Mouse (Mus musculus) left cerebral cortex, postnatal 36 days (tissue): ENCODE measurements around the gene Tnfrsf23. TPM values are rescaled to one million over a fixed set of nuclear protein-coding genes. Genes with fewer than 3 reads are reported as not detected.

Source experiments
- DNase-seq, 2 experiments: peaks; one replicate each; pipeline ENCODE4 v3.0.0; 2021 to 2022; ENCODE audit warnings: low spot score in 2 of 2, mixed read lengths in 1 of 2
- intact Hi-C: fragments of 180-260 bp; cut with DNase I; formaldehyde crosslinking; loops from one replicate; pipeline ENCODE4 v1.15.1; 2025
- total RNA-seq, 2 experiments: library from RNA; stranded (reverse); gene quantifications; 2 replicates each; pipeline ENCODE4 v1.2.3; 2021

The Tnfrsf23 gene
- 1 to 10 TPM in 1 of 2 experiments, under 1 TPM in 1; 0.86 to 1.6 TPM for total RNA-seq

DNA sequence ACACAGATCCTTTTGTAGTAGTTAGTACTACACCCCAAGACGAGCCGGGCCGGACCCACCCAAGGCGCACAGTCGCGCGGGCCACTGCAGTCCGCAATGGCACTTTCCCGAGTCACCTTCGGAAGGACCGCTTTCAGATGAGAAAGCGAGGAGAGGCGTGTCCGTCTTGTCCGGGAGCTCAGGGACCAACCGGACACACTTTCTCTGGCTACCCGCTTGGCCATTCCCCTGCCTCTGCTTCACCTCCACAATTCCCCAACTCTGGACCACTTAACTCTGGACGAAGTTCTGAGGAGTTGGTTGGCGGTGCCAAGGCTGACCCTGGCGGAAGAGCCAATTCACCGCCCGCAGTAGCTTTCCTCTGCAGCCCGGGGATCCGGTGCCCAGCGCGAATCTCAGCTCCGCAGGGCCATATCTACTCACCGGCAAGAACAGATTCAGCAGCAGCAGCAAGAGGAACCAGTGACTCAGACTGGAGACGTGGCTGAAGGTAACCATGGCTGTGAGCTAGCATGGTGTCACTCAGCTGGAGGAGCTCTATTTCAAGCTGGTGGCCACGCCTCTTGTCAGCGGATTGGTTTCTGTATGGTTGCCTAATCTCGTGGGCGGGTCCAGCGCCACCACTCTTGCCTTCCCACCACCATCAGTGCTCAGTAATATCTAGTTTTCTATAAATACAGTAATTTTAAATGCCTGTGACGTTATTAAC is at the start of gene Tnfrsf23:
Gene Tnfrsf23 (minus strand): TSS at position 514 of the 709 bp plus-strand sequence.
- intact Hi-C loops: no loop called here
- DNase-seq: peak; percentile 61 to 71

- peak in 1 of 2 experiments; percentile 42 for DNase-seq
- intact Hi-C loops: no loop called here
Measured at GRCm38 (mm10) chr7:143733746-143734145, 48.1 kb upstream of the Tnfrsf23 start.

- no peak for DNase-seq
- intact Hi-C loops: no loop called here
Measured at GRCm38 (mm10) chr7:143729886-143730285, 44.2 kb upstream of the Tnfrsf23 start.

DNA sequence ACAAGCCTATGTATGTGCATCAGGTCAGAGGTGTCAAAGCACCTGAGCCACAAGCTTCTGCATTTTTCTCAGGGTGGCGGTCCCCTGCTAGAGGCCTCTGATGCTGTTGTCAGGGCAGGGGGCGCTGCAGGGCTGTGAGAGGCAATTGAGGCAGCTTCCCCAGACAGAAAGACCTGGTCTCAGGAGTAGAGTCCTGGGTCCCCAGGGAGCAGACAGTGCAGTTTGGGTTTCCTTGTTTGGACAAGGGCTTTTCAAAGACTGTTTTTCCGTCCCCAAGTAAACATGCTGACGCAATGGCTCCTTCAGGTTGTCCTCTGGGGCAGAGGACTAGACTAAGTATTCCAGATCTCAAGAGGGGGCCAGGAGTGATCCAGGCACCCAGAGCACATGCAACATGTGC is 40.7 kb upstream of the Tnfrsf23 start:
- DNase-seq: no peak
- intact Hi-C loops: no loop called here

- intact Hi-C loops: no loop called here
- no peak for DNase-seq
Measured at GRCm38 (mm10) chr7:143723841-143724240, 38.2 kb upstream of the Tnfrsf23 start.

DNA sequence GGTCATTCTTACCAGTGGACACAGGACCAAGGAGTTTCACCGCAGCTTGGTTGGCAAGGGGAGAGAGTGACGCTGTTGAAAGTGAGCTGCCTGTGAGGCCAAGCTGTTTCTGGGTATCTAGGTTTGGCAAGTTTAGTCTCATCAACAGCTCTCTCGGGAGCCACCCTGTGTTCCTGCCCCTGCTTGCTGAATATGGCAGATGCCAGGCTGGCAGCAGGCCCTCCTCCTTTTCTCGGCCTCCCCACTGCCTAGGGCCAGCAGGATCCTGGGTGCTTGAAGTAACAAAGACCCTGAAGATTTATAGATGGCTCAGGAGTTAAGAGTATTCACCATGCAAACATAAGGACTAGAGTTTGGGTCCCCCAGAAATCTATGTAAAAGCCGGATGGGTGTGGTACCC is 37.0 kb upstream of the Tnfrsf23 start:
- peak in 1 of 2 experiments; percentile 24 for DNase-seq
- intact Hi-C loops: no loop called here

DNA sequence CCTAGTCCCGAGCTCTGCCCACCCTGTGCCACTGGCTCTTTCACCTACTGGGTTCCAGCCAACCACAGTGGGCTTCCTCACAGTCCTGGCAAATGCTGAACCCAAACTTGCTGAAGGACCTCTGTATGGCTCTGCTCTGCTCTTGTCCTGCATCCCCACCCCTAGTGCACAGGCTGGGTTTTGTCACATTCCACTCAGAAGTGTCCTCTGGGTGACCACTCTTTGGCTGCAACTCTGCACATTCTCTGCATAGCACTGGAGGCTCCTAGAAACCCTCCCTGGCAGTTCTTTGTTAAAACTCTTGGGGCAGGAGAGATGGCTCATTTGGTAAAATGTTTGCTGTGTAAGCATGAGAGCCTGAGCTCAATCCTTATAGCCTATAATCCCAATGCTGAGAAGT is 32.1 kb upstream of the Tnfrsf23 start:
- no peak for DNase-seq
- intact Hi-C loops: no loop called here

GRCm38 (mm10) chr7:143713421-143713820 is 27.7 kb upstream of the Tnfrsf23 start:
- intact Hi-C loops: no loop called here
- DNase-seq: no peak

- intact Hi-C loops: no loop called here
- DNase-seq: no peak
Measured at GRCm38 (mm10) chr7:143712771-143713348, 27.2 kb upstream of the Tnfrsf23 start.

GRCm38 (mm10) chr7:143712023-143712422 is 26.4 kb upstream of the Tnfrsf23 start:
- intact Hi-C loops: no loop called here
- no peak for DNase-seq

GRCm38 (mm10) chr7:143711381-143711780 is 25.7 kb upstream of the Tnfrsf23 start:
- intact Hi-C loops: no loop called here
- DNase-seq: no peak

- DNase-seq: no peak
- intact Hi-C loops: no loop called here
Measured at GRCm38 (mm10) chr7:143709395-143709794, 23.7 kb upstream of the Tnfrsf23 start.

DNA sequence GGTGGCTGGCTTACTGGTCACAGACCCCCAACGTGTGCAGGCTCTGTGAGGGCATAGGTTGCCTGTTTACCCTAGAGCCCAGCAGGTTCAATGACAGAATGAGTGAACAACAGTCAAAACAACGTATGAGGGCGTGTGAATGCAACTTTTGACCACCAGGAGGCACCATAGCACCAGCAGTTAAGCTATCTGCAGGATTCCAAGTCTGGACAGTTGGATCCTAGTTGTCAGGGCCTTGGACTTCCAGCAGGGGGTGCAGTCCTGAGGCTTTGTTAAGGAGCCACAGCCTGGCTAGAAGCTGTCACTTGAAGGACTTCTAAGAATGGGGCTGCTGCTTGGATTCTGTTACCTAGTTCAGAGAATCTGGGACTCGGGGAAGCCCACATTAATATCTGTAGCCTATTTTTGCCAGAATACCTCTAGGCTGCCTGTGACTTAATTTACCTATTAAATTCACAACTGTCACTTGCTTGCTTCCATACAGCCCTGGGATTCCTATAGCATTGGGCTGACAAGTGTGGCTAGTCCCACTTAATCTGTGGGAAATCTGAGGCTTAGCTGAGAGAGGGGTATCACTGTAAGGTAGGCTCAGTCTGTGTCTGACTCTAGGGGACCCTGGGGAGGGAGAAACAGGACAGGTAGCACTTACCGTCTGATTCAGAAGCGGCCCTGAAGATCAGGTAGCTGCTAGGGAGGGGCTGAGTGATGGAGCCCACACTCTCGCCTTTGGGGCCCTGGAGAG is 21.2 kb upstream of the Tnfrsf23 start:
- peak; percentile 82 to 89 for DNase-seq
- intact Hi-C loops: loop anchor here (1.0 to 2.0 kb wide), 2 partner anchors 41 to 56 kb away; no protein-coding TSS in a partner anchor

DNA sequence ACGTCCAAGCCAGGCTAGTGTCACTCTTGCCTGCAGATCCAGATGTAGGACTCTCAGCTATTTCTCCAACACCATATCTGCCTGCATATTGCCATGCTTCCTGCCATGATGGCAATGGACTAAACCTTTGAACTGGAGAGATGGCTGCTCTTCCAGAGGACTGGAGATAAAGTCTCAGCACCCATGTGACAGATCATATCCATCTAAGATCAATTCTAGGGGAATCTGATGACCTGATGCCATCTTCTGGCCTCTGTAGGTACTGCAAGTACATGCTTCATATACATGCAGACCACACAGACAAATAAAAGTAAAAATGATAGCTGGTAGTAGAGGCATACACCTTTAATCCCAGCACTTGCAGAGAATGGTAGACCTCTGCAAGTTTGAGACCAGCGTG is 10.5 kb upstream of the Tnfrsf23 start:
- no peak for DNase-seq
- intact Hi-C loops: loop anchor here (5.0 kb wide), 1 partner anchor 114 kb away; no protein-coding TSS in a partner anchor

DNA sequence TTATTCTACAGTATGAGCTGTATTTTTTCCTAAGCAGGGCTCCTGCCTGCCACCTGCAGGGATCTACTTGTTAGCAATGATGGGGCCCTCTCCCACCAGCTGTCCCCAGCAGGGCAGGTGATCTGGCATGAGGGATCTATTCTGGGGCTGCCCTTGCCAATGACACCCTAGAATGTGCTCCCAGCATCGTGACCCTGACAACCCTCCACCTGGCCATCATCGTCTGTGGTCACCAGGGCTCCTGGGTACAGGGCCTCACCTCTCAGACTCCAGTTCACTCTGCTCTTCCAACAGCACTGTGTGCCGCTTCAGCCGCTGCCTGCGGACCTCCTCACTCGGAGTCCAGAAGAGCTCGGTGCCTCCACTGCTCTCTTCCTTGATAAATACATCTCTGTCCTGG is 8.9 kb upstream of the Tnfrsf23 start:
- intact Hi-C loops: no loop called here
- no peak for DNase-seq

GRCm38 (mm10) chr7:143692746-143693510 is 7.3 kb upstream of the Tnfrsf23 start:
- intact Hi-C loops: no loop called here
- DNase-seq: no peak

- no peak for DNase-seq
- intact Hi-C loops: no loop called here
Measured at GRCm38 (mm10) chr7:143691909-143692308, 6.2 kb upstream of the Tnfrsf23 start.

GRCm38 (mm10) chr7:143691181-143691580 is 5.5 kb upstream of the Tnfrsf23 start:
- no peak for DNase-seq
- intact Hi-C loops: no loop called here

DNA sequence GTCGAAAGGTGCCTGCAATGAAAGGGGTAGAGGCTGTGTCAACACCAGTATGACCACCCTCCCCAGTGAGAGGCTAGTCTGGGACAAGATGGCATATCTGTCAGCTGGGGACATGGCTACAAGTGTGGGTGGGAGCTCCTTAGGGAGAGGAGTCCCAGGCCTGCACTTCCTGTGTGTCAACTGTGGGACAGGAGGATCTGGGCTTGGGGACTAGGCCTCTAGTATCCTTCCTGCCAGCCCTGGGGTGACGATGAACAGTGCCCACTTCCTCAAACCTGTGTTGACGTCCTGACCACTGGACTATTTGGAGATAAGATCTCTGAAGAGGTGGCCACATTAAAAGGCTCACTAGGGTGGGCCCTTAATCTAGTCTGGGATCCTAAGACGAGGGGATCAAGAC is 4.3 kb upstream of the Tnfrsf23 start:
- DNase-seq: no peak
- intact Hi-C loops: no loop called here

DNA sequence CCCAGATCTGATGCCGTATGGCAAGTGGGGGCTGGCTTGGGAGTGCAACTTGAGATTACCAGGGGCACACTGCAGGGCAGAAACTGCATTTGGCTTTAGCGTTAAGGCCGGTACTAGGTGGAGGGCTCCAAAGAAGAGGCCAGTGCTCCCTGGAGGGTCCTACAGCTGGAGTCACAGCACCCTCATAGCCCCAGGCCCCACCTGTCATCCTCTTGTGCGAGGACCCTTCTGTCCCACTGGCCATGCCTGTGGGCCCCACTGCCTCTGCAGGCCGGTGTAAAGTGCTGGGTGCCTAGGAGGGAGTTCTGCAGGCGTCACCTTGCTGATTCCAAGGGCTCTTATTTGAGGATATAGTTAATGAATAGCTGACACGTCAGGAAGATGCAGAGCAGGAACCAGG is 3.8 kb upstream of the Tnfrsf23 start:
- intact Hi-C loops: no loop called here
- no peak for DNase-seq
